Mouse (Mus musculus): Measurements from ENCODE around the gene Borcs8. TPM values are rescaled to one million over a fixed set of nuclear protein-coding genes. Genes with fewer than 3 reads are reported as not detected.

Borcs8 gene
- 22.4 and 25.7 TPM in 2 replicates for polyA plus RNA-seq (2015; fragmentation: Nextera tagmentation; extraction: Ambion mirVana)

- Histone ChIP-seq H3K27ac (replicated peaks) (peak within 1 kb of the TSS; percentile 93), H3K36me3 (replicated peaks) (peaks cover 47% of the 10 kb centered on the region), H3K4me1 (replicated peaks) (peaks cover 26% of the 10 kb centered on the region), H3K4me3 (replicated peaks) (peak within 1 kb of the TSS; percentile 77), H3K9ac (peak within 1 kb of the TSS; percentile 73), H3K27me3 (no peaks in the 10 kb centered on the region), H3K9me3 (replicated peaks) (no peaks in the 10 kb centered on the region), H3K4me2 (peak within 1 kb of the TSS; percentile 80)
- peak; percentile 95 for ATAC-seq (ENCODE audit: insufficient read depth)
- WGBS (ENCODE audit: insufficient replicate concordance), result under 1% methylated on average over 46 of the region's 46 CpGs
Observed at GRCm38 (mm10) chr8:70139026-70139857, at the start of gene Borcs8, which contains the start of the genes Rfxank and Mef2b. Gene Borcs8 (plus strand): TSS chr8:70139499. Gene Rfxank (minus strand): TSS chr8:70139154. Gene Mef2b (plus strand): TSS chr8:70139711.

GRCm38 (mm10) chr8:70092786-70093185, 46.5 kb upstream of the Borcs8 start:
- WGBS (ENCODE audit: insufficient replicate concordance), result 52% methylated on average over 8 of the region's 8 CpGs
- H3K9ac ChIP-seq, result no peak overlapping the region
- H3K36me3 ChIP-seq (replicated peaks), result no peaks in the 10 kb centered on the region
- H3K4me3 ChIP-seq (replicated peaks), result no peak overlapping the region
- no peak overlapping the region for H3K4me2 ChIP-seq
- no peaks in the 10 kb centered on the region for H3K9me3 ChIP-seq (replicated peaks)
- H3K4me1 ChIP-seq (replicated peaks), result peaks cover 5% of the 10 kb centered on the region; the same call in 1 of the 2 replicates
- H3K27ac ChIP-seq (replicated peaks), result no peak overlapping the region
- H3K27me3 ChIP-seq, result peaks cover 61% of the 10 kb centered on the region
- ATAC-seq (ENCODE audit: insufficient read depth), result no peak

GRCm38 (mm10) chr8:70099276-70099675, 40.0 kb upstream of the Borcs8 start:
- Histone ChIP-seq H3K9me3 (replicated peaks) (no peaks in the 10 kb centered on the region), H3K27me3 (peaks cover 18% of the 10 kb centered on the region; the same call in 1 of the 2 replicates), H3K36me3 (replicated peaks) (no peaks in the 10 kb centered on the region), H3K27ac (replicated peaks) (no peak overlapping the region), H3K4me3 (replicated peaks) (no peak overlapping the region), H3K4me2 (no peak overlapping the region), H3K4me1 (replicated peaks) (no peaks in the 10 kb centered on the region), H3K9ac (no peak overlapping the region)
- WGBS (ENCODE audit: insufficient replicate concordance), result 60% methylated on average over 8 of the region's 8 CpGs
- no peak for ATAC-seq (ENCODE audit: insufficient read depth)

- Histone ChIP-seq H3K9ac (no peak overlapping the region), H3K9me3 (replicated peaks) (no peaks in the 10 kb centered on the region), H3K4me1 (replicated peaks) (no peaks in the 10 kb centered on the region), H3K36me3 (replicated peaks) (no peaks in the 10 kb centered on the region), H3K4me2 (no peak overlapping the region), H3K27ac (replicated peaks) (no peak overlapping the region), H3K4me3 (replicated peaks) (no peak overlapping the region), H3K27me3 (peaks cover 19% of the 10 kb centered on the region; the same call in 1 of the 2 replicates)
- 62% methylated on average over 8 of the region's 8 CpGs for WGBS (ENCODE audit: insufficient replicate concordance)
- no peak for ATAC-seq (ENCODE audit: insufficient read depth)
Observed at GRCm38 (mm10) chr8:70100241-70100640, 39.1 kb upstream of the Borcs8 start.

GRCm38 (mm10) chr8:70104506-70104905, 34.8 kb upstream of the Borcs8 start:
- Histone ChIP-seq H3K4me3 (replicated peaks) (no peak overlapping the region), H3K4me1 (replicated peaks) (no peaks in the 10 kb centered on the region), H3K36me3 (replicated peaks) (no peaks in the 10 kb centered on the region), H3K9me3 (replicated peaks) (no peaks in the 10 kb centered on the region), H3K27ac (replicated peaks) (no peak overlapping the region), H3K4me2 (no peak overlapping the region), H3K9ac (no peak overlapping the region), H3K27me3 (peaks cover 36% of the 10 kb centered on the region)
- no peak for ATAC-seq (ENCODE audit: insufficient read depth)
- 13% methylated on average over 6 of the region's 6 CpGs for WGBS (ENCODE audit: insufficient replicate concordance)

- no peak for ATAC-seq (ENCODE audit: insufficient read depth)
- WGBS (ENCODE audit: insufficient replicate concordance), result 54% methylated on average over 7 of the region's 7 CpGs
- Histone ChIP-seq H3K4me3 (replicated peaks) (no peak overlapping the region), H3K4me2 (no peak overlapping the region), H3K4me1 (replicated peaks) (no peaks in the 10 kb centered on the region), H3K9ac (no peak overlapping the region), H3K36me3 (replicated peaks) (no peaks in the 10 kb centered on the region), H3K9me3 (replicated peaks) (no peaks in the 10 kb centered on the region), H3K27me3 (peaks cover 38% of the 10 kb centered on the region), H3K27ac (replicated peaks) (no peak overlapping the region)
Observed at GRCm38 (mm10) chr8:70104922-70105321, 34.4 kb upstream of the Borcs8 start.

GRCm38 (mm10) chr8:70110451-70110850, 28.8 kb upstream of the Borcs8 start:
- Histone ChIP-seq H3K27ac (replicated peaks) (no peak overlapping the region), H3K4me3 (replicated peaks) (no peak overlapping the region), H3K4me1 (replicated peaks) (no peaks in the 10 kb centered on the region), H3K36me3 (replicated peaks) (no peaks in the 10 kb centered on the region), H3K9me3 (replicated peaks) (no peaks in the 10 kb centered on the region), H3K9ac (no peak overlapping the region), H3K27me3 (peaks cover 83% of the 10 kb centered on the region), H3K4me2 (no peak overlapping the region)
- 48% methylated on average over 2 of the region's 2 CpGs for WGBS (ENCODE audit: insufficient replicate concordance)
- ATAC-seq (ENCODE audit: insufficient read depth), result no peak

- no peak overlapping the region for H3K27ac ChIP-seq (replicated peaks)
- ATAC-seq (ENCODE audit: insufficient read depth), result no peak
- H3K36me3 ChIP-seq (replicated peaks), result no peaks in the 10 kb centered on the region
- no peaks in the 10 kb centered on the region for H3K4me1 ChIP-seq (replicated peaks)
- H3K4me3 ChIP-seq (replicated peaks), result no peak overlapping the region
- 42% methylated on average over 23 of the region's 23 CpGs for WGBS (ENCODE audit: insufficient replicate concordance)
- no peak overlapping the region for H3K4me2 ChIP-seq
- no peak overlapping the region for H3K9ac ChIP-seq
- H3K27me3 ChIP-seq, result peaks cover 91% of the 10 kb centered on the region
- H3K9me3 ChIP-seq (replicated peaks), result no peaks in the 10 kb centered on the region
Observed at GRCm38 (mm10) chr8:70111192-70111795, 28.0 kb upstream of the Borcs8 start.

- Histone ChIP-seq H3K36me3 (replicated peaks) (no peaks in the 10 kb centered on the region), H3K27ac (replicated peaks) (no peak overlapping the region), H3K9ac (no peak overlapping the region), H3K4me3 (replicated peaks) (no peak overlapping the region), H3K27me3 (peaks cover 97% of the 10 kb centered on the region), H3K4me1 (replicated peaks) (no peaks in the 10 kb centered on the region), H3K9me3 (replicated peaks) (no peaks in the 10 kb centered on the region), H3K4me2 (no peak overlapping the region)
- ATAC-seq (ENCODE audit: insufficient read depth), result no peak
- 8% methylated on average over 43 of the region's 43 CpGs for WGBS (ENCODE audit: insufficient replicate concordance)
Observed at GRCm38 (mm10) chr8:70112401-70113016, 26.8 kb upstream of the Borcs8 start.

GRCm38 (mm10) chr8:70114488-70114887, 24.8 kb upstream of the Borcs8 start:
- no peak overlapping the region for H3K4me2 ChIP-seq
- H3K27me3 ChIP-seq, result peaks cover 99% of the 10 kb centered on the region
- no peaks in the 10 kb centered on the region for H3K4me1 ChIP-seq (replicated peaks)
- no peak overlapping the region for H3K4me3 ChIP-seq (replicated peaks)
- H3K9me3 ChIP-seq (replicated peaks), result no peaks in the 10 kb centered on the region
- no peak overlapping the region for H3K9ac ChIP-seq
- 14% methylated on average over 6 of the region's 6 CpGs for WGBS (ENCODE audit: insufficient replicate concordance)
- ATAC-seq (ENCODE audit: insufficient read depth), result no peak
- H3K27ac ChIP-seq (replicated peaks), result no peak overlapping the region
- no peaks in the 10 kb centered on the region for H3K36me3 ChIP-seq (replicated peaks)

GRCm38 (mm10) chr8:70114892-70115291, 24.4 kb upstream of the Borcs8 start:
- no peaks in the 10 kb centered on the region for H3K4me1 ChIP-seq (replicated peaks)
- H3K4me3 ChIP-seq (replicated peaks), result no peak overlapping the region
- no peaks in the 10 kb centered on the region for H3K9me3 ChIP-seq (replicated peaks)
- no peak overlapping the region for H3K4me2 ChIP-seq
- H3K27ac ChIP-seq (replicated peaks), result no peak overlapping the region
- WGBS (ENCODE audit: insufficient replicate concordance), result 53% methylated on average over 13 of the region's 13 CpGs
- H3K27me3 ChIP-seq, result peaks cover 99% of the 10 kb centered on the region
- no peak overlapping the region for H3K9ac ChIP-seq
- no peaks in the 10 kb centered on the region for H3K36me3 ChIP-seq (replicated peaks)
- no peak for ATAC-seq (ENCODE audit: insufficient read depth)

Measured in liver, embryonic 15.5 days (tissue).